Mouse (Mus musculus): ENCODE measurements around the gene Rnf225.

DNA sequence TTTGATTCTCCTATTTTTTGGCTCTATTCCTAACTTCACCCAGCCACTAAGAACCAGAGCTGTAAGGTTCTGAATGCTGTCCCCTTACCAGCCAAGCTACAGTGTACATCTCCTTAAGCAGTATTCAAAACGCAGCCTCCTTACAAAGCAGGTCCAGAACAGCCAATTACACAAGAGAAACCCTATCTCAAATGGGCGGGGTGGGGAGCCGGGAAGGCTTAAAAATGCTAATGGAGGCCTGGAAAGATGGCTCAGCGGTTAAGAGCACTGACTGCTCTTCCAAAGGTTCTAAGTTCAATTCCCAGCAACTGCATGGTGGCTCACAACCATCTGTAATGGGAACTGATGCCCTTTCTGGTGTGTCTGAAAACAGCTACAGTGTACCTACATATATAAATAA is 32.5 kb downstream of the Rnf225 start:
- no peak for TF ChIP-seq POLR2A (IDR thresholded peaks at IDR 0.05; ENCODE audit: borderline replicate concordance, control insufficient read depth, low read depth, low read length)
- no peak for TF ChIP-seq CTCF (IDR thresholded peaks at IDR 0.05; ENCODE audit: control insufficient read depth, insufficient read depth, low read length)
